Mouse (Mus musculus): ENCODE measurements around the gene Gm5105.

- TF ChIP-seq EP300 (IDR thresholded peaks at IDR 0.05; ENCODE audit: insufficient read depth, low read depth, low read length), result no peak
- TF ChIP-seq CTCF (IDR thresholded peaks at IDR 0.05; ENCODE audit: low read depth, low read length), result no peak
Measured at GRCm38 (mm10) chr3:138000724-138001069, 66.5 kb downstream of the Gm5105 start.
